Mouse (Mus musculus) spleen, postnatal 4 days (tissue): Measurements from ENCODE around the gene Prox2.

Source experiments
- DNase-seq, 2 experiments: peaks; one replicate each; pipeline ENCODE4 v3.0.0; 2022; ENCODE audit warnings: low spot score in 2 of 2

Prox2 gene

DNA sequence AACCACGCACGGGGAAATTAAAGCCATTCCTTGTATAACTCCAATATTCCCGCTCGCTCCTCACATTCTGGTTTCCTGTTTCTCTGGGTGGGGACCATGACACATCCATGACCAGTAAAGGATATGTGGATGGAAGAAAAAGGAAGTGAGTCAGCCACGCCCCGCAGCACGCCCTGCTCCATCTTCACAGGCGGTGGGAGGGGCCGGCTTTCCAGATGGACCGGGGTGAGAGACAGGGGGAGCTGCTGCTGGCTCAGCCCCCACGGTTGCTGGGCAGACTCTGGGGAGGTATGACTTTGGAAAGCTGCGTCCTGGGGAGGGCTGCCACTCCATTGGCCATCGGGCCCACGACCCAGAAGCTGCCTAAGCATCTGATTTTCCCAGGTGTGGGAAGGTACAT is 16.5 kb downstream of the Prox2 start:
- no peak for DNase-seq

DNA sequence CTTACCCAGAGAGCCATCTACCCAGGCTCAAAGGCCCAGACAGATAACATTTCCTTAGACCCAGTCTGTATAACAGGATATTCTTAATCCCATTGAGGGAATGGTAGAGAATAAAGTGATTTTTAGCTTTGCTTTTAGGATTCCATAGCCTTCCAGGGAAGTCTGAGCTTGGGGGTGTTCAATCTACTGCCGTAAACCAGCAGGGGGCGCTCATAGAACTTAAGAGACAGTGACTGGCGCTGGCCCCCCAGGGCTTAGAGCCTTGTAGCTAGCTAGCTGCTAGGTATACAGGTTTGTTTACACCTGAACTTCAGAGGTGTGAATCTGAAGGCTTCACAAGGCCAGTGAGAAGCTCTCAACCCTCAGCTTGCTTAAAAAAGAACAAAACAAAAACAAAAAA is 18.3 kb downstream of the Prox2 start:
- peak; percentile 72 to 92 for DNase-seq

DNA sequence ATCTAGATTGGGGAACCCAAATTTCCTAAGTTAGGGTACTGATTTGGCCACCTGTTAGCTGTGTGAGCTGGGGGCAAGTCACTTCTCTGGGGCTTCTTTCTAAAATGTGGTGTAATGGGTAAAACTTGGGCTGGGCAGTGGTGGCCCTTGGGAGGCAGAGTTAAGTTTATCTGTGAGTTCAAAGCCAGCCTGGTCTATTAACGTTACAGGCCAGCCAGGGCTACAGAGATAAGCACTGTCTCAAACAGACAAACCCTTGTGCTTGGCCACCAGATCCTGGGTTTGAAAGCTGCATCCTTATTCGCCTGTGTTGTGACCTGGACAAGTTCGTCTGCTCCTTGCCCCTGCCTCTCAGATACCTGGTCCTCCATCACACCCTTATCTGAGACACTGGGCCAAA is 19.4 kb downstream of the Prox2 start:
- DNase-seq = no peak

DNA sequence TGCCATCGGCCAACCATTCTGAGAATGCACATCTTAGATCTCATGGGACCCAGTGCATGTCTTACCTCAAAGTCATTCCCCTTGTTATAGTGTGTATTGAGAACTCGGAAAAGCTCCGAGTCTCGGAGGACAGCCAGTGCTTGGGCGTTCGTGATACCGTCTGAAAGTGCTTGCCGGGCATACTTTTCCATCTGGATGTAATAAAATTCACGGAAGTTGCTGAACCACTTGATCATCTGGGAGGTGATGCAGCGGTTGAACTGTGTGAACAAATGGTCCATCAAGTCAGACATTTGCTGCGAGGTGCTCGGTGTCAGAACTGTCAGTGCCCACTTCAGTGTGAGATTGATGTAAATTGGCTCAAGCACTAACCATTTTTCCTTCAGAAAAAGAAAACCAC is 22.7 kb downstream of the Prox2 start:
- DNase-seq = no peak

DNA sequence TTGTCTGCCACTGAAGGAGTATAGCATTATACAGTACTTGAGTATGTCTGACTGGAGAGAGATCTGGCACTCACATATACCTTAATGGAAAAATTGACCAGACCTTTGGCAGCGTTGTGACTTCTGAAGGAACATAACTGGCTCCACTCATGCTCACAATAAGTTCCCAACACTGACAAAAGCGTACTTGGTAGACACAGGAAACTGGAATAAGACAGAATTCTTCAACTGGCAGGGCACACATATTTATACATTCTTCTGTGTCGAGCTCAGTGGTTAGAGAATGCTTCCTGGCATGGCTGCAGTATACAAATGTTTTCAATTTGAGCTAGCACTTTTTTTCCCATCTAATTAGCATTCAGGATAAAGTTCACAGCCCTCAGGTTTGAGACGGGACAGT is 25.6 kb downstream of the Prox2 start:
- no peak for DNase-seq

DNA sequence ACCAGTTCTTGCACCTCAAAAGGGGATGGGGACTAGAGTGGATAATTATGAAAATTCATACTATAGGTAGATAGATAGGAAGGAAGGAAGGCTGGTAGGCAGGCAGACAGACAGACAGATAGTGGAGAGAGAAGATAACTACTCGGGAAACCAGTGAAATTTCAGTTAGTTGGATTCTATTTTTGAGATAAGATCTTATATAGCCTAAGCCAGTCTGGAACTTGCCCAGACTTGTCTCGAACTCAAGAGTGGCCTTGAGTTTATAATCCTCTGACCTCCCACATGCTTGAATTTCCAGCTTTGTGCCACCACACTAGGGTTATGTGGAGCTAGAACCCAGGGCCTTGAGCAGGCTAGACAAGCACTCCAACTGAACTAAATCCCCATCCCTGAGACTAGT is 26.3 kb downstream of the Prox2 start:
- no peak for DNase-seq

DNA sequence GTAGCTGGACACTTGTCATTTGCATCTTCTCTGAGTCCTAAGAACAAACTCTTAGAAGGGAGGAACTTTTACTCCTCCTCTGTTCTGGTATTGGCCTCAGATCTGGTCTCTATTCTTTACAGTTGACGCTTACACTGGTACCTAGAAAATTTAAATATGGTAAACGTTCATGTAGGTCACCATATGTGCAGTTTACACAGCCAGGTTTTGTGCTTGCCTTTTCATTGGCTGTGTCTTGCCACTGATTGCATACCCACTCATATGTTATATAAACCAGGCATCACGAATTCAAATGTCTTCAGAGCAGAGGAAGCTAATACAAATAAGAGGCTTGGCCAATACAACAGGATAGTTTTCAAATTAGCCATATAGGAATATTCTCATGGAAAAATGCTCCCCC is 33.5 kb downstream of the Prox2 start:
- no peak for DNase-seq

DNA sequence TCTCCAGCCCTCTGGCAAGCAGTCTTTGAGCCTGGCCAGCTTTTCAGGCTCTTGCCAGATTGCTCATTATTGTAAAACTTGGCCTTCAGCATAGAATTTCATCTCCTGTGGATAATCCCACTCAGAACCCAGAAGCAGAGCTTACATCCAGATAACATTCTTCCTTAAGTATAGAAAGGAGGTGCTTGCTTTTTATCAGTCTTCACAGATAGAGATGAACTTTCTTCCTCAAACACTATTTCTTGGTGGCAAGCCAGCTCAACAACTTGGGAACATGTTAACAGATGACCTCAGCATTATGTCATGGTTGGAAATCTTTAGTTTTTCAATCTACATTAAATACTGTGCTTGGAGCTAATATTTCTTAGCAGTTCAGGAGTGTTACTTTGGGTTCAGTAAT is 39.5 kb downstream of the Prox2 start:
- no peak for DNase-seq

DNA sequence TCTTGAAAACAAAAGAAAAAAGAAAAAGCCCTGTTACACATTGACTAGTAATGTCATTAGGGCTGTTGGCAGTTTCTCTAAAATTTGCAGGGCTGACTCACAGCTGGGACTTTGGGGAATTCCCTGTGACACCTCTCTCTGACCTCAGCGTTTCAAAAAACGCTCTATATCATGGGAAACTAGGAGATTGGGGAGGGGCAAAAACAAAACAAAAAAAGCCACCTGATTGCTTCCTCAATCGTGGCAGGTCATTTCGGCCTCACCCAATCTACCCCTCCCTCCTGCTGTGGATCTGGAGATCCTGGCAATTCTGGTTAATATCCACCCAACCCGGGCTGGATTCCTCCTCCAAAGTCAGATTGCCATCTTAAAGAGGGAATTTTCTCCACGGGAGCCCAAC is 59.3 kb downstream of the Prox2 start:
- no peak for DNase-seq
